Mouse (Mus musculus): ENCODE data around the gene Anapc2. TPM values are rescaled to one million over a fixed set of nuclear protein-coding genes. Genes with fewer than 3 reads are reported as not detected.
A peak's percentile ranks its signal among the peaks of the same experiment; 100 is the strongest.

The Anapc2 gene
- total and polyA plus RNA-seq, 3 experiments: 9.8 to 67.0 TPM; not detected in 1

- TF ChIP-seq ELF1 (IDR thresholded peaks at IDR 0.05; ENCODE audit: low read depth, low read length) (peak; percentile 73), MAZ (IDR thresholded peaks at IDR 0.05; ENCODE audit: low read depth, low read length) (peak; percentile 84; the same call in 1 of the 2 replicates), EP300 (IDR thresholded peaks at IDR 0.05; ENCODE audit: low read depth in 1 of 2, low read length in 2 of 2) (no peak), UBTF (IDR thresholded peaks at IDR 0.05; ENCODE audit: borderline replicate concordance, insufficient read depth, low read depth, low read length) (no peak), POLR2AphosphoS5 (IDR thresholded peaks at IDR 0.05; ENCODE audit: borderline replicate concordance, low read depth, low read length) (no peak), ZMIZ1 (IDR thresholded peaks at IDR 0.05; ENCODE audit: low read depth, low read length) (peak; percentile 53; the same call in 1 of the 2 replicates), ETS1 (IDR thresholded peaks at IDR 0.05; ENCODE audit: low read depth, low read length) (peak; percentile 8; the same call in 1 of the 2 replicates)
Observed at GRCm38 (mm10) chr2:25224766-25225752, 47.2 kb upstream of the Anapc2 start (continued).

DNA sequence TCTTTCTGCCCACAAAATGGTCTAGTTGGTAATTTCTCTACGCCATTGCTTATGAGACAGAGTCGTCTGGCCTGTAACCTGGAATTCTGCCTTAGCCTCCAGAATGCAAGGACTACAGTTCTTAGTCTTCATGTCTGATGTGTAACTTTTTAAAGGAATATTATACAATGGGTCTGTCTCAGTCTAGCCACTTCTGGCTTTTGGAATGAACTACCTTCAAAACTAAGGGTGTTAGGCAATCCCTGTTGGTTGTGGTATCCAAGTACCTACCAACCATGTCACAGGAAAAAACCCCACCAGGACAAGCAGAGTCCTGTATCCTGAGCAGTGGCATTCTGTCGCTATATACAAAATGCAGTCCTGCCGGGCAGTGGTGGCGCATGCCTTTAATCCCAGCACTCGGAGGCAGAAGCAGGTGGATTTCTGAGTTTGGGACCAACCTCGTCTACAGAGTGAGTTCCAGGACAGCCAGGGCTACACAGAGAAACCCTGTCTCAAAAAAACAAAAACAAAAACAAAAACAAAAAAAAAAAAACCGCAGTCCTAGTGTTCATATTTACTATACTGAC lies 46.4 kb upstream of the Anapc2 start:
- Histone ChIP-seq H3K27me3 (ENCODE audit: control insufficient read depth in 1 of 2, insufficient read depth in 2 of 2, low read length in 2 of 2) (no peaks in the 10 kb centered on the region), H3K4me1 (ENCODE audit: control insufficient read depth in 1 of 2, insufficient read depth in 2 of 2, low read length in 2 of 2) (peaks cover 6 to 18% of the 10 kb centered on the region in 2 experiments; a peak in 3 of 4 replicates), H3K9ac (ENCODE audit: control insufficient read depth, low read depth, low read length, poor library complexity, severe bottlenecking) (peak overlapping the region; percentile 99), H3K4me3 (ENCODE audit: control insufficient read depth in 1 of 2, insufficient read depth in 1 of 2, low read depth in 2 of 2, low read length in 2 of 2) (peak overlapping the region; percentile 58 to 93), H3K36me3 (ENCODE audit: control insufficient read depth in 1 of 2, insufficient read depth in 2 of 2, low read length in 2 of 2) (peaks cover 6 to 8% of the 10 kb centered on the region in 2 experiments), H3K79me2 (ENCODE audit: control insufficient read depth, insufficient read depth, low read length, poor library complexity) (peaks cover 17% of the 10 kb centered on the region), H3K9me3 (replicated peaks; ENCODE audit: insufficient read depth, low read length) (no peaks in the 10 kb centered on the region), H3K27ac (ENCODE audit: control insufficient read depth, low read depth, low read length) (peak overlapping the region; percentile 100)
- no peak for DNase-seq (ENCODE audit: low read depth, low spot score)
- TF ChIP-seq ELF1 (IDR thresholded peaks at IDR 0.05; ENCODE audit: low read depth, low read length) (no peak), TCF12 (IDR thresholded peaks at IDR 0.05; ENCODE audit: low read depth, low read length) (no peak), CHD1 (IDR thresholded peaks at IDR 0.05; ENCODE audit: low read depth, low read length) (no peak), HCFC1 (IDR thresholded peaks at IDR 0.05; ENCODE audit: low read depth, low read length) (no peak), TBP (IDR thresholded peaks at IDR 0.05; ENCODE audit: low read depth, low read length) (no peak), POLR2AphosphoS2 (IDR thresholded peaks at IDR 0.05; ENCODE audit: low read length) (no peak), SIN3A (IDR thresholded peaks at IDR 0.05; ENCODE audit: low read length) (no peak), KAT2A (conservative IDR thresholded peaks at IDR 0.05; ENCODE audit: low read depth, low read length) (no peak), GATA1 (IDR thresholded peaks at IDR 0.05; ENCODE audit: low read depth, low read length) (no peak), TAL1 (IDR thresholded peaks at IDR 0.05; ENCODE audit: low read length) (no peak), GABPA (IDR thresholded peaks at IDR 0.05; ENCODE audit: low read depth, low read length) (no peak), BHLHE40 (IDR thresholded peaks at IDR 0.05; ENCODE audit: borderline replicate concordance, low read depth, low read length) (no peak), MEF2A (IDR thresholded peaks at IDR 0.05; ENCODE audit: extremely low read depth, insufficient replicate concordance, low read depth, low read length, poor library complexity, severe bottlenecking) (no peak), ZC3H11A (IDR thresholded peaks at IDR 0.05; ENCODE audit: low read depth, low read length) (no peak), MXI1 (IDR thresholded peaks at IDR 0.05; ENCODE audit: low read depth, low read length) (no peak), ETS1 (IDR thresholded peaks at IDR 0.05; ENCODE audit: low read depth, low read length) (no peak), SMC3 (IDR thresholded peaks at IDR 0.05; ENCODE audit: low read depth, low read length) (no peak)
